Mouse (Mus musculus): ENCODE results near the gene Fam216b. TPM values are rescaled to one million over a fixed set of nuclear protein-coding genes. Genes with fewer than 3 reads are reported as not detected.

The Fam216b gene
- polyA plus RNA-seq (2015; fragmentation: Nextera tagmentation; extraction: Ambion mirVana): 7.1 and 7.7 TPM in 2 replicates

GRCm38 (mm10) chr14:78088907-78089306, at the start of gene Fam216b:
Gene Fam216b, minus strand, starts transcription at chr14:78089007.

Other genes starting within 250 kb of the Fam216b start
- 101 and 105 TPM in 2 replicates for gene Dnajc15, start 213.9 kb downstream of the Fam216b start, polyA plus RNA-seq (2015; fragmentation: Nextera tagmentation; extraction: Ambion mirVana)
- 0.79 and 0.96 TPM in 2 replicates for gene Epsti1, start 184.8 kb downstream of the Fam216b start, polyA plus RNA-seq (2015; fragmentation: Nextera tagmentation; extraction: Ambion mirVana)
- 0.17 and 0.19 TPM in 2 replicates for gene Tnfsf11, start 219.0 kb upstream of the Fam216b start, polyA plus RNA-seq (2015; fragmentation: Nextera tagmentation; extraction: Ambion mirVana)